Mouse (Mus musculus): ENCODE measurements at regions not wholly inside any gene's neighbourhood (a gene's known extent, or its start where the extent isn't known, plus 50 kb on each side); places are given as distances from the start of the nearest gene placed in this dataset.
"Not testable (repeated sequence)": the region's sequence is repeated elsewhere in the genome, so short reads cannot be mapped to it uniquely, and the experiment has no call there.

GRCm38 (mm10) chr7:73028952-73029351, 346.4 kb upstream of the Rgma start:
- no peak for DNase-seq (ENCODE audit: low read depth)

DNA sequence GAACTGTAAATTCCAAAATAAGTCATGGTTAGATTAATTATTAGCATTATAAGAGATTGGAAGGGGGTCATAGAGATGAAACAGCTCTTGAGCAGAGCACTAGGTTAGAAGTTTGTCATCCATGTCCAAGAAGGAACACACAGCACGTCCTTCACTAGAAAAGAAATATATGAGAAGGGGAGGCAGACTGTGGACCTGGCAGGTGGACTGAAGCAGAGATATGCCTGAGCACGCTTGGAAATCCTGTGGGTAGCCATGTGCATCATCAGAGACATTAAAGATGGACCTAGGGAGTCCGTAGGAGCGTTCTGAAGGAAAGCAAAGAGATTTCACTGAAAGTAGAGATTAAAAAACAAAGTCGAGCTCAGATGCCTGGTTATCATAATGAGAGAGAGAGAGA, 343.9 kb upstream of the Rgma start:
- no peak for DNase-seq (ENCODE audit: low read depth)

DNA sequence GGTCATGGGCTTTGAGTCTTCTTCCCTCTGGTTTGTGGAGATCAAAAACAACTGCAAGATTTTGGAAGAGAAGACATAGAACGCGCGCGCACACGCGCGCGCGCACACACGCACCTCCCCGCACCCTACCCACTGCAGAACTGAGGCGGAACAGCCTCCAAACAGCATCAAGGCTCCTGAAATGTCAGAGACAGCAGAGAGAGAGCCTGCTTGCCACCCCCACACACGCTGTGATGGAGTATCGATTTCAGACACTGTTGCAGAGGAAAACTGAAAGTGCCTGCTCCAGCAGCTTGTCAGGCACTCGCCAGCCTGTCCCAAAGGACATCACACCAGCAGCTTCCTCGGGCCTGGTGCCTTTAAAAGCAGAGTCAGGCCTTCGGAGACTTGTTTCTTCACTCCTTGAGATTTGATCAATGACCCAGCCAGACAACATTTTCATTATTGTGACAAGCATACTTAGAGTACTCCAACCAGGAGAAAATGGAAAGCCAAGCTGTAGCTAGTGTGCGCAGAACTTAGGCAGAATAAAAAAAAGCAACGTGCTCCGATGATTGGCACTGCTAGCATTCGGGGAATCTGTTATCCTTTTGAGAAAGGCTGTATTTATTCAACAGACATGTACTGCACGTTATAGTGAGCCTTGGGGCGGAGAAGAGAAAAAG, 342.9 kb upstream of the Rgma start:
- no peak for DNase-seq (ENCODE audit: low read depth)

DNA sequence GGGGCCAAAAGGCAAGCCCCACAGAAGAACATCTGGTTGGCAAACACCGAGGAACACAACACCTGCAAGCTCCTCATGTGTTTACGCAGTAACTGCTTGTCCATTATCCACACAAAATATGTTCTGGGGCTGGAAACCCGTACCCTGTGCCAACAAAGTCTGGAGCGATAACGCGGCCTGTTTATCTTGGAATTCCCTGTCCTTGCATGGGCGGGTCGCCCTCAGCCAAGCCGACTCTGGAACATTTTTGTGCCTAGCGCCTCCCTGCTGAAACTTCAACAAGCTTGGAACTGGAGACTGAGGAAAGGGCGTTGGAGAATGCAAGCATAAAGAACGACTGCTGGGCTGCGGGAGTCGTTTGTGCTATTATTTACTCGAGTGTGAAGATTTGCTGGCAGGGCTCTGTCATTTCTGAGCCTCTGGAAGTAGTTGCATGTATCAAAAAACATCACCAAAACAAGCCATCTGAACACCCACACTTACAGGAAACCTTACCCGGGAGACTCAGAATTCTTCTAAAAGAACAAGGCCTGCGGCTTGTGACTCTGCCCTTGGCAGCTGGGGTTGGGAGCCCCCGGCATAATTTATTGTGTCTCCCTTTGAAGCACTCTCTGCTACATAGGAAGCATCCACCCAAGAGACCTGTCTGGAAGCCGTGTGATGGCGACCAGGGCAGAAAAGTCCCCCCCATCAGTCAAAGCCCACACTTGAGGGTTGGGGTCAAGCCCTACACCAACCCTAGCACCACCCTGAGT, 338.3 kb upstream of the Rgma start:
- no peak for DNase-seq (ENCODE audit: low read depth)

DNA sequence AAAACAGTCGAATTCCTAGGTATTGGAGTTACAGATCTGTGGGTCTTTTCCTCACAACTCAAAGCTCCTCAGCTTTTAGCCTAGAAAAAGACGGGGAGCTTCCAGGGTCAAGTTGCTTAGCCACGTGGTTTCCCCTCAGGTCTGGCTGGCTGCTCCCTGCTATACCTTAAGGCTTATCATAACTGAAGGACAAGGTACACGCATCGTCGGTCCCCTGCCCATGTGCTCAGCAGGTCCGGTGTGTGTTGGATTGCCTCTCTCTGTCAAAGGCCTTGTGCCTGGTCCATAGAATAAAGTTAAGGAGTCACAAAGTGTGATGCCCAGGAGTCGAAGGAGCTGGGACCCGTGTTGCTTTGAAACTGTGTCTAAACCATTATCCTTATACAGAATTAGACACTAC, 337.7 kb upstream of the Rgma start:
- DNase-seq (ENCODE audit: low read depth), result no peak

DNA sequence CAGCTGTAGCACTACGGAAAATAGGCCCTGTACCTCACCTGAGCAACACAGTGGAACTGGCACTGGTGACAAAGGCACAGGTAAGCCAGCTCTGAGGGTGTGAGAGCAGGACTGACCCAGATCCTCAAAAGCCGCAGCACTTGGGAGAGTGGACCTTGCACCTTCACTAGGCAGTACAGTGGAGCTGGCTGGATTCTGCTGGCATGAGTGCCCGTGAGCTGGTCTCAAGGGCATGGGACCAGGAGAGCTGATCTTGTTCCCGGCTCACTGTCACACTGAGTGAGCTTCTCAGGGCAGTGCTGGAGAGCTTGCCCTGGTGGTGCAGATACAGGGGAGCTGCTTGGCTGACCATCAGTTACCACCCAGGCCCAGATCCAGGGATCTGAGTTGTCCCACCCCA, 335.4 kb upstream of the Rgma start:
- DNase-seq (ENCODE audit: low read depth), result no peak

DNA sequence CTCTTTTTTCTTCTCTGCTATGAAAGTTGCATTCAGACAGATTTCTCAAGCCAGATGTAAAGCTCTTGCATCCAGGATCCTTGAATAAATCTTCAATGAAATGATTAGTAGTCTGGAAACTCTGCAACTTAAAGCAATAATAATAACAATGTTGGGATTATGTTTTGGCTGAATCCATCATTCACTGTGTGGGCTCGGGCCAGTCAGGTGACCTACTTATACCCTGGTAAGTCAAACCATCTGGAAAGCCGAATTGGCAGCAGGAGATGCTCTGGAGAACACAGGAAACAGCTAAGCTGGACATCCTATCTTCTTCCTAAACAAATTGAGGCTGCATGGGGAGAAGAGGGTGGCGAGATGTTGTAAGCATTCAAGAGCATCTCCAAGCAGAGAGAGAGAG, 331.0 kb upstream of the Rgma start:
- DNase-seq (ENCODE audit: low read depth), result no peak

DNA sequence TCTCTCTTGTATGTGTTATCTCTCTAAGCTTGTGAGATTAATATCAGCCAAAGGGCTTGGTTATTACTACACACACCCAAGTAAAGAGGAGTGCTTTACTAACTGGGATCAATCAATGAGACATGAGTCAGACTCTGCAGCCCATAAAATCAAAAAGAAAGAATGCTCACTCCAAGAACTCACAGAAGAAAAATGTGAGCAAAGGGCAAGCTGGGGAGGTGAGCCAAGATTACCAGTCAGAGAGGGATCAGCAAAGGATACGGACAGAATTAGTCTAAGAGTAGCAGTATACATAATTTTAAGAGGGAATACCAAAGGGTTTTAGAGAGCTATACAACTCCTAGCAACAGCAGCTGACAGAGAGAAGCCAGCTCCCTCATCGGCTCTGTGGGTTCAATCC, 319.4 kb upstream of the Rgma start:
- no peak for DNase-seq (ENCODE audit: low read depth)

- DNase-seq (ENCODE audit: low read depth), result no peak
Measured at GRCm38 (mm10) chr7:73063556-73063955, 311.8 kb upstream of the Rgma start.

DNA sequence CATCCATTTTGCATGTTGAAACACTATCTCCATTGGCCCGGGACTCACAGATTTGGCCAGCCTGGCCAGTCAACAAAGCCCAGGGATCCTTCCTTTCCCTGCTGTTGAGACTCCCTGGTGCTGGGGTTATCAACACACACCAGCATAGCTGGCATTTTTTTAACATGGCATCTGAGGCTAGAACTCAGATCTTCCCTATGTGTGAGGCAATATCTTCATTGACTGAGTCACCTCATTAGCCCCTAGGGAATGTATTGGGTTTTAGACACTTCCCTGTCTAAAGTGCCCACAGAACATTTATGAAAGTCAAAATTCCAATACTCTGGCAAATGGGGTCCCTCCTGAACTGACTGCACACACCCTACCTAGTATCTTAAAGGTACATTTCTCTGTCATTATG, 306.8 kb upstream of the Rgma start:
- no peak for DNase-seq (ENCODE audit: low read depth)

GRCm38 (mm10) chr7:73069352-73069751, 306.0 kb upstream of the Rgma start:
- no peak for DNase-seq (ENCODE audit: low read depth)

DNA sequence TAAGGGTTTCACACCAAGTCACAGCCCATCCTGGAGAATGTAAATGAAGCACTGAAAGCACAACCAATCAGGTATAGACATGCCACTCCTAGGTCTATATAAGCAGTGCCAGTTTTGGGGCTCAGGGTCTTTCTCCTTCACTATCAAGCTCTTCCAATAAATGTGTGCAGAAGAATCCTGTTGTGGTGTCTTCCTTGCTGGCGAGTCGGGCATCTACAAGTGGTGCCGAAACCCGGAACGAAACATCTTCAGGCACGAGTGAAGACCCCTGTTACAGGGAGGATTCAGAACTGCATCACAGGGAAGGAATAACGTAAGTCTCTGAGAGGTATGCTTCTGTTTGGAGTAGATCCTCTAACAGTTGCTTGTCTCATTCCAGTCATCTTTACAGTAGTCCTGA, 299.9 kb upstream of the Rgma start:
- DNase-seq (ENCODE audit: low read depth), result not testable (repeated sequence)

GRCm38 (mm10) chr7:73087496-73088185, 287.7 kb upstream of the Rgma start:
- DNase-seq (ENCODE audit: low read depth), result no peak

GRCm38 (mm10) chr7:73088321-73088720, 287.0 kb upstream of the Rgma start:
- no peak for DNase-seq (ENCODE audit: low read depth)

DNA sequence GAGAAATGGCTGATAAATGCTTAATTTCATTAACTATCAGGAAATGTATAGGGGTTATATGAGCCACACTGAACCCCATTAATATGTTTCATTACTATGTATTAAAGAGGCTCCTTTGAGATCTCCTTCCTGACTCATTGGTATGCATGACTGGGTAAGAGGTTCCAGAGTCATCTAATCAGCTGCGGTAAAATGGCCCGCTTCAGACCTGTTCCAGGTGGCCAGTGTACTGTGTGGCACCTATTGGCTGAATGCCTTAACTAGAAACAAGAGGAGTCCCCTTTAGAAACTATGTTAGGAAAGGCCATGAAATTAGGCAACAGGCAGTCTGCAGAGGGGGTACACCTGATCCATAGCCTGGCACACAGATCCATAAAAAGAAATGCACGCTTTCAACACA, 283.6 kb upstream of the Rgma start:
- DNase-seq (ENCODE audit: low read depth), result no peak

DNA sequence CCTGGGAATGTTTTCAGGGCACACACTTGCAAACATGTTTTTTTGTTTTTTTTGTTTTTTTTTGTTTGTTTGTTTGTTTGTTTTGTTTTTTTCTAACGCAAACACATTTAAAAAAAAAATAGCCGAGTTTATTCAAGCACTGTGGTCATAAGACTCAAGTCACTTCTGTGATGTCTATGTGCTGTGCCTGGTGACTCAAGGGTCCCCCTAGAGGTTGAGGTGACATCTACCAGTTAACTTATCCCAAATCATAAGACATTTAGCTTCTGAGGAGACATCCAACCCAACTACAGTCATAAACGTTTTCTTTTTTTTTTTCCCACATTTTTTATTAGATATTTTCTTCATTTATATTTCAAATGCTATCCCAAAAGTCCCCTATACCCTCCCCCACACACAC, 281.2 kb upstream of the Rgma start:
- no peak for DNase-seq (ENCODE audit: low read depth)

- no peak for DNase-seq (ENCODE audit: low read depth)
Measured at GRCm38 (mm10) chr7:73118871-73119270, 256.4 kb upstream of the Rgma start.

- DNase-seq (ENCODE audit: low read depth), result no peak
Measured at GRCm38 (mm10) chr7:73120276-73120675, 255.0 kb upstream of the Rgma start.

- DNase-seq (ENCODE audit: low read depth), result no peak
Measured at GRCm38 (mm10) chr7:73124976-73125375, 250.3 kb upstream of the Rgma start.

DNA sequence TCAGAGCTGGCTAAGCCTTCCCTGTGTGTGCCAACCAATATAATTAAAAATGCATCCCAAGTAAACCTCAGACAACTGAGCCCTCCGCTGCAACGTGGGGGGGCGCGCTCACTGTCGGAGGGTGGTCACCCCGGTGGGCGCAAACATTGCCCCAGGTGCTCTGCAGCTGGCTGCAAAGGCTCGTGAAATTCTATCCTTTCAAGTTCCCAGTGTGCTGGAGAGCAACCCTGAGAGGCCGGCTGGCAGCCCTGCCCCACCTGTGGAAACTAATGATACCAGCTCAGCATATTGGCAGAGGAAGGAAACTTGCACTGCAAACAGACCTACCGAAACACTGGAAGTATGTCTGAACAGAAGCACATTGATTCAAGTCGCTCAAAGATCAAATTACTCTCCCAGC, 249.4 kb upstream of the Rgma start:
- no peak for DNase-seq (ENCODE audit: low read depth)

- no peak for DNase-seq (ENCODE audit: low read depth)
Measured at GRCm38 (mm10) chr7:73135786-73136185, 239.5 kb upstream of the Rgma start.

DNA sequence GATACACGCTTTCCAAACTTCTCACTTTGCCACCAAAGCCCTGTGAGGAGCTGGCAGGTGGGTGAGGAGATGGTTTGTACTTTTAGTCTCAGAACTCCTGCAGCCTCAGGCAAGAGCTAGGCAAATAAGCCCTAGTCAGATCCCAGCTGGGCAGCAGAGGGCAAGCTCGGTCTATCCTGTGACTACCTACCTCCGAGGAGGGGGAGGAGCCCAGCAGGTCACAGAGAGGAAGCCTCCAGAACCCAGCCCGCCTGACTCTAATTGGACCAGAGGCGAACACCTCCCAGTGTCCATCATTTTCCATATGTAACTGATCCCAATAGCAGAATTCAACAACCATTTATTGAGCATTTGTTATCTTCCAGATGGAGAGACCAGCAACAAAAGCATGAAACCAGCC, 237.0 kb upstream of the Rgma start:
- DNase-seq (ENCODE audit: low read depth), result no peak

DNA sequence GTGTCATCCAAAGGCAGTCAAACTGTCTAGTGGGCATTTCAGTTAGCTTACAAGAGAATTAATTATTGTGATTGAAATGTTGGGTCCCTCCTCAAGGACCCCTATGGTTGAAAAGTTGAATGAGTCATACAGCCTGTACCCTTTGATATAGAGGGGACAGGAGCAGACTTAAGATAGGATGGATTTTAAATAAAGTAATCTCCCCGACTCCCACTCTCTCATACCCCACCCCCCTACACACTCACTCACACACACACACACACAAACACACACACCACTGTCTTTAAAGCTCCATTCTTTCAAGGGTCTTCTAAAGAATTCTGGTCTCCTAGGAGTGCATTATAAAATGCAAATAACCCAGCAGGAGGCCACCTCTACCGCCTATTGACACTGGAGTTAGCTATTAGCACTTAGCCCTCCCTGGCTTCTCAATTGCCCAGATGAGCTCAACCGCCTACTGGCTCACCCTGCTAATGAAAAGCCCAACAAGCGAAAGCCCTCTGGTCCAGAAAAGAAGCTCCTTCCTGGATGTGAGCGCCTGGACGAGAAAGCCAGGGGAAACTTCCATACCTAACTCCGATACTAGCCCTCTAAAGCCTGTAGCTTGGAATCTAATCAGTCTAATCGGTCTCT, 236.3 kb upstream of the Rgma start:
- no peak for DNase-seq (ENCODE audit: low read depth)
